ENCODE assay signal across 25 mouse cellular contexts in genomic region chr11:100510556-100510955, GRCm38 (mm10). TPM values are rescaled to one million over a fixed set of nuclear protein-coding genes. Genes with fewer than 3 reads are reported as not detected.
DNase-seq lines count a peak whose midpoint lies in the region; ATAC-seq and TF ChIP-seq lines count a peak whose summit lies in the region.
"Had no signal": no experiment of that assay in that cellular context is flagged by ENCODE, and none has a peak within 500 bp of the region (broad histone marks: within the 10 kb centered on the region; RNA-seq: fewer than 3 reads in every experiment).

No protein-coding gene starts in this region.

- peak; percentile 34 for TF ChIP-seq CTCF in layer of hippocampus, adult 2 months (conservative IDR thresholded peaks at IDR 0.05)

- H3K27ac ChIP-seq in layer of hippocampus, adult 2 months = no peak overlapping the region
- H3K27ac ChIP-seq: forebrain, embryonic 12.5 days; limb, embryonic 12.5 days; liver, embryonic 13.5 days; lung, embryonic 15.5 days; macrophage; midbrain, embryonic 15.5 days; neural tube, embryonic 15.5 days; stomach, embryonic 15.5 days had no signal

- no peak for DNase-seq in layer of hippocampus, adult 2 months (ENCODE audit: low spot score in 2 of 2)
- DNase-seq in layer of hippocampus, postnatal 36 days = no peak
- peak; percentile 46 for DNase-seq in thymus, postnatal 4 days
- no peak for DNase-seq in thymus, postnatal 36 days
- peak; percentile 53 for DNase-seq in ES-CJ7 (ENCODE audit: low read depth, low spot score)
- no peak for DNase-seq in urinary bladder, adult 18-20 months (ENCODE audit: low spot score in 2 of 2)
- DNase-seq: adrenal gland, postnatal 14 days; cerebellum, adult 11-12 months; cerebellum, postnatal 25 days; gastrocnemius, postnatal 25 days; kidney, adult 8-10 months; kidney, postnatal 36 days; layer of hippocampus, adult 9-11 months; liver, embryonic 13.5 days; thymus, adult 2 months had no signal

- H3K4me3 ChIP-seq in layer of hippocampus, adult 2 months = no peak overlapping the region
- H3K4me3 ChIP-seq: forebrain, embryonic 12.5 days; limb, embryonic 12.5 days; liver, embryonic 13.5 days; lung, embryonic 15.5 days; midbrain, embryonic 15.5 days; neural tube, embryonic 15.5 days; stomach, embryonic 15.5 days had no signal

- no peak for ATAC-seq in megakaryocyte, adult 5-6 weeks (ENCODE audit: poor library complexity, severe bottlenecking)
- ATAC-seq: midbrain, embryonic 15.5 days; Patski had no signal

RNA-seq across cellular contexts. Expression of gene Acly, which starts 17.2 kb away (rescaled TPM):
- 100 to 1,000 TPM; 103 to 117 TPM for total RNA-seq in layer of hippocampus, adult 2 months (2021)
- 100 to 1,000 TPM; 103 to 109 TPM for total RNA-seq in layer of hippocampus, postnatal 36 days (2021)
- total RNA-seq in megakaryocyte, adult 5-6 weeks (2015) = 80.6 and 90.8 TPM in 2 replicates
- 100 and 105 TPM in 2 replicates for total RNA-seq in megakaryocyte, adult 5-6 weeks (2017)

RNA-seq across cellular contexts. Expression of gene Ttc25, which starts 34.9 kb away (rescaled TPM):
- 1 to 10 TPM; 1.3 to 1.7 TPM for total RNA-seq in layer of hippocampus, adult 2 months (2021)
- total RNA-seq in layer of hippocampus, postnatal 36 days (2021) = 1 to 10 TPM in 1 of 2 experiments, under 1 TPM in 1; 0.82 to 1.3 TPM
- 0.16 and 0.96 TPM in 2 replicates for total RNA-seq in megakaryocyte, adult 5-6 weeks (2015)
- not detected in 2 replicates for total RNA-seq in megakaryocyte, adult 5-6 weeks (2017)
- total RNA-seq: hematopoietic stem cell, adult 5-6 weeks had no signal

RNA-seq across cellular contexts. Expression of gene Klhl11, which starts 38.0 kb away (rescaled TPM):
- total RNA-seq in layer of hippocampus, adult 2 months (2021) = 100 to 1,000 TPM; 119 to 121 TPM
- 100 to 1,000 TPM; 126 to 127 TPM for total RNA-seq in layer of hippocampus, postnatal 36 days (2021)
- 5.9 and 8.1 TPM in 2 replicates for total RNA-seq in megakaryocyte, adult 5-6 weeks (2015)
- total RNA-seq in megakaryocyte, adult 5-6 weeks (2017) = 14.5 and 14.8 TPM in 2 replicates

Comparison
In these comparisons a context has a peak if more than half of its experiments do, and no peak if none do; other contexts are left out.
1. DNase-seq: peak in thymus, postnatal 4 days (single experiment) and ES-CJ7 (single experiment); none in layer of hippocampus, adult 2 months (0 of 2), layer of hippocampus, postnatal 36 days (0 of 2), thymus, postnatal 36 days (0 of 2) and urinary bladder, adult 18-20 months (0 of 2).
2. RNA of gene Klhl11, which starts 38.0 kb away (total RNA-seq): 126 to 127 TPM in layer of hippocampus, postnatal 36 days and 119 to 121 TPM in layer of hippocampus, adult 2 months; 5.9 to 14.8 TPM in megakaryocyte, adult 5-6 weeks; every median in the first group is over 4 times any median in the second.